Mouse (Mus musculus) midbrain, postnatal 0 days (tissue): ENCODE measurements around the gene Snx8. TPM values are rescaled to one million over a fixed set of nuclear protein-coding genes. Genes with fewer than 3 reads are reported as not detected.

Experiments used
- ATAC-seq: fragments of 200-750 bp; cut with Nextera tagmentation; 2 replicates; pipeline ENCODE4 v1.8.0; 2017; ENCODE audit warnings: moderate number of reproducible peaks, mild to moderate bottlenecking, moderate TSS enrichment, moderate library complexity; ENCODE audit not compliant: low FRiP score
- DNase-seq: peaks from one replicate; pipeline ENCODE4 v3.0.0-alpha.2; 2015; ENCODE audit warnings: low spot score
- H3K27ac ChIP-seq: fragments of 300-500 bp; sonication (generic); 2 replicates; pipeline ENCODE4 v1.5.1; 2014; ENCODE audit warnings: low read depth, mild to moderate bottlenecking, low read length, mixed read lengths
- H3K27me3 ChIP-seq: fragments of 300-500 bp; sonication (generic); 2 replicates; pipeline ENCODE4 v1.6.1; 2014; ENCODE audit warnings: low read length, control low read depth, mixed read lengths; ENCODE audit not compliant: insufficient read depth
- H3K36me3 ChIP-seq: fragments of 300-500 bp; sonication (generic); 2 replicates; pipeline ENCODE4 v1.6.1; 2014; ENCODE audit warnings: low read length, control low read depth, mixed read lengths; ENCODE audit not compliant: insufficient read depth
- H3K4me1 ChIP-seq: fragments of 300-500 bp; sonication (generic); 2 replicates; pipeline ENCODE4 v1.6.1; 2014; ENCODE audit warnings: mild to moderate bottlenecking, control low read depth, antibody characterized with exemption, low read length, mixed read lengths; ENCODE audit not compliant: insufficient read depth
- H3K4me2 ChIP-seq: fragments of 300-500 bp; sonication (generic); 2 replicates; pipeline ENCODE4 v1.6.1; 2014; ENCODE audit warnings: low read depth, mild to moderate bottlenecking, low read length, mixed read lengths; ENCODE audit not compliant: poor library complexity, severe bottlenecking
- H3K4me3 ChIP-seq: fragments of 300-500 bp; sonication (generic); 2 replicates; pipeline ENCODE4 v1.5.1; 2014; ENCODE audit warnings: low read depth, mild to moderate bottlenecking, low read length, moderate library complexity
- H3K9ac ChIP-seq: fragments of 300-500 bp; sonication (generic); replicated peaks from 2 replicates; pipeline ENCODE4 v1.6.1; 2014; ENCODE audit warnings: mild to moderate bottlenecking, low read length, moderate library complexity, mixed read lengths; ENCODE audit not compliant: poor library complexity, severe bottlenecking
- H3K9me3 ChIP-seq: fragments of 300-500 bp; sonication (generic); 2 replicates; pipeline ENCODE4 v1.6.1; 2016; ENCODE audit warnings: low read length, control low read depth
- CTCF ChIP-seq: IDR thresholded peaks from 2 replicates; pipeline ENCODE4 v1.5.1; 2016; ENCODE audit warnings: antibody characterized with exemption, mild to moderate bottlenecking
- WGBS: fragments of 180-500 bp; shearing (Covaris S2); extraction: QIAGEN DNeasy Blood & Tissue Kit; methylation state at CpG from one replicate; pipeline ENCODE4 v1.1.7; 2014; 5-methylcytosine and 5-hydroxymethylcytosine counted together
- polyA plus RNA-seq: library from polyadenylated mRNA; unstranded; fragments of >200 nt; fragmentation: Nextera tagmentation; extraction: Ambion mirVana; gene quantifications from 2 replicates; pipeline ENCODE4 v1.2.1, GENCODE M21; 2015
- total RNA-seq: library from RNA; depleted of rRNA; stranded (reverse); fragments of >200 nt; gene quantifications from 2 replicates; pipeline ENCODE4 v1.2.3, GENCODE M21; 2014

The Snx8 gene
- total and polyA plus RNA-seq, 2 experiments from 2014 or later: 46.9 to 86.8 TPM

DNA sequence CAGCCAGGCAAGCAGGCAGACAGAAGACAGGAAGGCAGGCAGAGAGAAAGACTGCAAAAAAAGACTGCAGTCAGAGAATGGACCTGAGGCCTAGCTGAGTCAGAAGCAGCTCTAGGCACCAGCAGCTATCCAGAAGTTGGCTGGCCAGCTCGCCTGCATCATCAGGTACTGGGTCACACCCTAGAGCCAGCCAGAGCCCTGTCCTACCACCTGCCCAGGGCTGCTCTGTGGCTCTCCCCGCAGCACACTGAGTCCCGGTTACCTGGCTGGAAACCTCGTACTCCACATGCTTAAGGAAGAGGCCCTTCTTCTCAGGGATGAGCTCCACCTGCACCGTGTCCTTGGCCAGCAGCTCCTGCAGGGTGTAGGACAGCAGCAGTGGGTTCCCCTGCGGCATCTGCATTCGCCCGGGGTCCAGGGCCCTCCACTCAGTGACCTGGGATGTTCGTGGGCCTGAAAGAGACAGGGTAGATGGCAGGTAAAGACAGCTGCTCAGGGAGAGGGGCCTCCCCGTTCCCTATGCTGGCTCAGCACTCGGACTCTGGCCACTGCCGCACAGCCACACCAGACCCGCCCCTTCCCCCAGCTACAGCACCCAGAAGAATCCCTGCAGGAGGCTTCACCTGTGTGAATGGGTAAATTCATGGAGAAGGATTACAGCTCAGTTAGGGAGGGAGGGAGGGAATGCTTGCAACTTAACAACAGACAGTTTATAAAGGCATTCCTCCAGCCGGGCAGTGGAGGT, 29.0 kb downstream of the Snx8 start:
- ATAC-seq (no peak), DNase-seq (no peak)
- Histone ChIP-seq H3K27ac (no peak overlapping the region), H3K36me3 (peaks cover 28% of the 10 kb centered on the region), H3K4me2 (no peak overlapping the region), H3K27me3 (no peaks in the 10 kb centered on the region), H3K4me3 (no peak overlapping the region), H3K9ac (0 out of 2 replicates have a peak overlapping the region, but pooled peaks have one; percentile 8), H3K4me1 (no peaks in the 10 kb centered on the region), H3K9me3 (no peaks in the 10 kb centered on the region)
- WGBS: 78% methylated on average over 14 of the region's 14 CpGs
- TF ChIP-seq CTCF: no peak

DNA sequence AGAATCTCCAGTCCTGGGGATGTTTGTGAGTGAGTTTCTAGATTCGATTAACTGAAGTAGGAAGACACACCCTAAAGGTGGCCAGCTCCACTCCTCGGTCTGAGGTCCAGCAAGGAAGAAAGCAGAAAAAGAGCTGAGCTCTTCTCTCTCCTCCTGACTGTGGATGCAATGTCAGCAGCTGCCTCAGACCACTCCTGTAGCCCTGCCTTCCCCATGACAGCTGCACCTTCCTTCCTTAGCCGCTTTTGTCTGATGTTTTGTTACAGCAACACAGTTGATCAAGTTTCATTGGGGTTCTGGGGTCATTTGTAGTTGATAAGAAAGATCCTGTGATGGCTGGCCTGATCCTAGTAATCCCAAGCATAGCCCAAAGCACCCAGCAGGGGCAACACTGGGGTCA, 31.6 kb downstream of the Snx8 start:
- H3K4me3 ChIP-seq: no peak overlapping the region
- 97% methylated on average over 3 of the region's 3 CpGs for WGBS
- no peak overlapping the region for H3K27ac ChIP-seq
- TF ChIP-seq CTCF: no peak
- no peak overlapping the region for H3K4me2 ChIP-seq
- H3K4me1 ChIP-seq: no peaks in the 10 kb centered on the region
- H3K36me3 ChIP-seq: peaks cover 46% of the 10 kb centered on the region
- DNase-seq (no peak), ATAC-seq (no peak)
- H3K9me3 ChIP-seq: no peaks in the 10 kb centered on the region
- no peak overlapping the region for H3K9ac ChIP-seq
- no peaks in the 10 kb centered on the region for H3K27me3 ChIP-seq

DNA sequence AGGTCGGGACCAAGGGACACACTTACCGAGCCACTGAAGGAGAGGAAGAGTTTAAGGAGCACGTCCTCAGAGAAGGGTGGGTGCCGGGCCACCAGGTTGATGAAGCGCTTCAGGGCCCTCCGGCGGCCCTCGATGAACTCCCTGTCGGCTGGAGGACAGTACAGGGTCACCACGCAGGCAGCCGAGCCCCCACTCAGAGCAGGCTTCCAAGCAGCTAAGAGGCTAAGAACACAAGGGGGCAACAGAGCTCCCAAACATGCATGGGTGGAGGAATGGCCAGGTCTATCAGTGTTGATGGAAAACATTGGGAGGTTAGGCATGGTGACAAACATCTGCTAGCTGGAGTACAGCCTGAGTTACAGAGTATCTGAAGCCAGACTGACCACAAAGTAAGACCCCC, 33.1 kb downstream of the Snx8 start:
- no peaks in the 10 kb centered on the region for H3K4me1 ChIP-seq
- no peak overlapping the region for H3K4me3 ChIP-seq
- ATAC-seq: no peak
- 88% methylated on average over 11 of the region's 11 CpGs for WGBS
- H3K27ac ChIP-seq: no peak overlapping the region
- no peaks in the 10 kb centered on the region for H3K9me3 ChIP-seq
- H3K9ac ChIP-seq: 0 out of 2 replicates have a peak overlapping the region, but pooled peaks have one; percentile 24
- H3K27me3 ChIP-seq: no peaks in the 10 kb centered on the region
- peak; percentile 39 for TF ChIP-seq CTCF
- no peak overlapping the region for H3K4me2 ChIP-seq
- no peak for DNase-seq
- H3K36me3 ChIP-seq: peaks cover 57% of the 10 kb centered on the region

DNA sequence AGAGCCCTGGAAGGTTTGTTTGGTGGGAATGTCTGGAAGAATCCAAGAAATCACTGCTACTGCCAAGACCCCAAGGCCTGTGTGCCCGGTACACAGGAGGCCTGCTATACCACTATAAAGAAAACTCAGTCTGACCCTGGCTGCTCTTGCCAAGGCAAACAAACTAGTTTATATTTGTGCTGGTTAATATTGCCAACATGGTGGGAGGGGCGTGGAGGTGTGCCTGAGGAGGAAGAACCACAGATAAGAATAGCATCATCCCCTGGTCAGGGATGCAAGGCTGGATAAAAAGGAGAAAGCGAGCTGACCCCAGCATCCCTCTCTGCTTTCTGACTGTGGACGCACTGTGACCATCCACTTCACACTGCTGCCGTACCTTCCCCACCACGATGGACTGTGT, 36.7 kb downstream of the Snx8 start:
- Histone ChIP-seq H3K27ac (no peak overlapping the region), H3K9me3 (no peaks in the 10 kb centered on the region), H3K4me2 (no peak overlapping the region), H3K27me3 (no peaks in the 10 kb centered on the region), H3K4me1 (no peaks in the 10 kb centered on the region), H3K9ac (no peak overlapping the region), H3K36me3 (peaks cover 43% of the 10 kb centered on the region), H3K4me3 (no peak overlapping the region)
- TF ChIP-seq CTCF: no peak
- ATAC-seq: no peak
- no peak for DNase-seq
- 98% methylated on average over 6 of the region's 6 CpGs for WGBS

DNA sequence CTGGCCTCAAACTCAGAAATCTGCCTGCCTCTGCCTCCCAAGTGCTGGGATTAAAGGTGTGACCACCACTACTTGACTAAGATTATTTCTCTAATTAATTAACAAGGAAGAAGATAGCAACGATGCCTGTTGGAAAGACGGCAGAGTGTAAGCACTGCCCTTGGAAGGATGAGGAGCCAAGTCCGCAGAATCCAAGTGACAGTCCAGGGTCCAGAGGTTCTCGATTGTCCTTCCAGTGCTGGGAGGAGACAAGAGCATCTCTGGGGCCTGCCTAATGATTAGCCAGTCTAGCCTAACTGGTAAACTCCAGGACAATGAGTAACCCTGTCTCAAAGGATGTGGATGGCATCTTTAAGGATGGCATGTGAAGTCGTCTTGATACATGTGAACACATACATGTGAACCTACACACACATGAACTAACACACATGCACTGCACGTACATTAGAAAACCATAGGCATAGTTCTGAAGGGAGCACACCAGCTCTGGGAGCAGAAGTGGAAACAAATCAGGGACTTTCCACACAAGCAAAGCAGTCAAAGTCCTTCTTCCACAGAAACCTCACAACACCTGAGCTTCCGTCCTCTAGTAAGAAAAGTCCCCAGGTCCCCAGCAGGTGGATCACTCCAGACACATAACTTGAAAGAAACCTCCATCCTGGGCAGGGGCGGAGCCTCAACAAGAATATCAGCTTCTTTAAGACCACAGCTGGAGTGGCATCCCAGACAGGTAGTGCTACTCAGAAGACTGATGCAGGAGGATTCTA, 38.1 kb downstream of the Snx8 start:
- H3K4me3 ChIP-seq: no peak overlapping the region
- no peak overlapping the region for H3K27ac ChIP-seq
- no peak overlapping the region for H3K4me2 ChIP-seq
- no peaks in the 10 kb centered on the region for H3K9me3 ChIP-seq
- H3K9ac ChIP-seq: no peak overlapping the region
- no peak for ATAC-seq
- H3K36me3 ChIP-seq: peaks cover 42% of the 10 kb centered on the region
- DNase-seq: no peak
- H3K27me3 ChIP-seq: no peaks in the 10 kb centered on the region
- WGBS: 97% methylated on average over 8 of the region's 8 CpGs
- no peak for TF ChIP-seq CTCF
- H3K4me1 ChIP-seq: no peaks in the 10 kb centered on the region

DNA sequence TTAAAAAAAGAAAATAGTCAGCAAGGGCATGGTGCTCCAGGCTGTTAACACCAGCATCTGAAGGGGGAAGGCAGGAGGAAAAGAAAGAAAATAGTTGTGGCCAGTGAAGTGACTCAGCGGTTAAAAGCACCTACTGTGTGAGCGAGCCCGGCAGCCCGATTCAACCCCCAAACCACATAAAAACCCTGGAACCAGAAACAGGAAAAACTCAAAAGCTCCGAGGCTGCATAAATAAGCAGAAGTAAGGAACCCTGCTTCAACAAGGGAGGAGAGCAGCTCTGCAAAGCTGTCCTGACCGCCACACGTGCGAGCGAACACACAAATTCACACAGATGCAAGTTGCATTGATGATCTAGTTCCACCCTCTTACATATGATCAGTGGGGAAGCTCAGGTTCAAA, 39.2 kb downstream of the Snx8 start:
- Histone ChIP-seq H3K36me3 (peaks cover 43% of the 10 kb centered on the region), H3K27me3 (no peaks in the 10 kb centered on the region)
- TF ChIP-seq CTCF: no peak

More for the DNA sequence above, 39.2 kb downstream of the Snx8 start:
- 92% methylated on average over 9 of the region's 9 CpGs for WGBS
- H3K9ac ChIP-seq: no peak overlapping the region
- H3K27ac ChIP-seq: no peak overlapping the region
- H3K9me3 ChIP-seq: no peaks in the 10 kb centered on the region
- H3K4me2 ChIP-seq: no peak overlapping the region
- ATAC-seq (no peak), DNase-seq (no peak)
- H3K4me1 ChIP-seq: no peaks in the 10 kb centered on the region
- no peak overlapping the region for H3K4me3 ChIP-seq
